Mouse (Mus musculus): ENCODE measurements around the gene Fam160a1. TPM values are rescaled to one million over a fixed set of nuclear protein-coding genes. Genes with fewer than 3 reads are reported as not detected.

Fam160a1 gene
- total RNA-seq, 2 experiments from 2014 or later: 55.5 to 57.7 TPM

GRCm38 (mm10) chr3:85829047-85829446, 12.0 kb upstream of the Fam160a1 start:
- intact Hi-C loops (cut with DNase I): no loop called here
- peak in 1 of 2 experiments; percentile 25 for DNase-seq

DNA sequence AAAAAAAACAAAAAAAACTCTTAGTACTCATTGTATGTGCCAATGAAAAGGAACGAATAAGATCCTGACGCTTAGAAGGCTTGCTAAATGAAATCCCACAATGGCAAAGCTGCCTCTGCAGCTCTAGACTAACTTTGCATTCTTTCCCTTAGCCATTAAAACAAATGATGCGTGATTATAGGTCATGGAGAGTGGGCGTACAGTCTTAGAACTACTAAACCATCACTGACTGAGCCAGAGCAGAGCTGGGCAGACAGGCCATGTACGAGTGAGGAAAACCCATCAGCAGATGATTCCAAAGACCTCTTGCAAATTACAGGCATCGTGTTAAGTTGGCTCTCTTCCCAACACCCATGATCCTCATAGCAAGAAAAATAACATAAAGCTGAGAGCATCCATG, 10.7 kb upstream of the Fam160a1 start:
- intact Hi-C loops (cut with DNase I): no loop called here

DNA sequence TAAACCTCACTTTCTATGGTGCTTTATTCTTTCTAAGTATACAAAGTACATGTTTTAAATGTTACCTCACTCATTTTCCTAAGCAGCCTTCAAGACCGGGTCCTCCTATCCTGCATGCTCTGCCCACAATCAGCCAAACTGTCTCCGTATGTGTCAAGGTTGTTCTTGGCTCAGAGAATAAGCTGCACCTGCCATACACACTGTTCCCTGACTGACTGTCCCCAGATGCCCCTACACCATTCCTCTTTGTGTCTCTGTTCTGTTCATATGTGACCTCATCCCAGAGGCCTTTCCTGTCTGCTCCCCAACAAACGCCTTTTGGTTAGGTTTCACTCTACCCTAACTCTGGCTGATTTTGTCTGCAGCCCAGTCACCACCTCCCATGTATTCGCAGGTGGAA, 10.2 kb upstream of the Fam160a1 start:
- DNase-seq: no peak
- intact Hi-C loops (cut with DNase I): no loop called here

More for the DNA sequence above, 10.7 kb upstream of the Fam160a1 start:
- no peak for DNase-seq

- DNase-seq: no peak
- intact Hi-C loops (cut with DNase I): no loop called here
Measured at GRCm38 (mm10) chr3:85820839-85821548, 3.9 kb upstream of the Fam160a1 start.

GRCm38 (mm10) chr3:85819319-85819718, 2.2 kb upstream of the Fam160a1 start:
- intact Hi-C loops (cut with DNase I): no loop called here
- no peak for DNase-seq

DNA sequence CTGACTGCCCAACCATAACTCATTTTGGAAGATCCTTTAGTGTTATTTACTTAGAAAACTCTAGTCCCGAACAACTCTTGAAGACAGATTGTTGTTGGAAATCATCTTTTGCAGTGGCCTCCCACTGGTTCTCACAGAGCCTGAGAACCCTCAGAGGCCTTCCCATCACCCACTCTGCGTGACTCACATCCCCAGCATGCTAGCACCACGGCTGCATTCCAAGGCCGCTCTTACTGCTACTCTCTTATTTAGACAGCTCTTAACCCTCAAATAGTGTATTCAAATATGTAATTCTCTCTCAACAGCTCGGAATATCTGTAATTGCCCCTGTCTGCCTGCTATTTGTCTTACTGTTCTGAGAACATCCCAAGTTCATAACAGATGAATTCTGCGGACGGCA, 2.9 kb downstream of the Fam160a1 start:
- DNase-seq: no peak
- intact Hi-C loops (cut with DNase I): no loop called here

DNA sequence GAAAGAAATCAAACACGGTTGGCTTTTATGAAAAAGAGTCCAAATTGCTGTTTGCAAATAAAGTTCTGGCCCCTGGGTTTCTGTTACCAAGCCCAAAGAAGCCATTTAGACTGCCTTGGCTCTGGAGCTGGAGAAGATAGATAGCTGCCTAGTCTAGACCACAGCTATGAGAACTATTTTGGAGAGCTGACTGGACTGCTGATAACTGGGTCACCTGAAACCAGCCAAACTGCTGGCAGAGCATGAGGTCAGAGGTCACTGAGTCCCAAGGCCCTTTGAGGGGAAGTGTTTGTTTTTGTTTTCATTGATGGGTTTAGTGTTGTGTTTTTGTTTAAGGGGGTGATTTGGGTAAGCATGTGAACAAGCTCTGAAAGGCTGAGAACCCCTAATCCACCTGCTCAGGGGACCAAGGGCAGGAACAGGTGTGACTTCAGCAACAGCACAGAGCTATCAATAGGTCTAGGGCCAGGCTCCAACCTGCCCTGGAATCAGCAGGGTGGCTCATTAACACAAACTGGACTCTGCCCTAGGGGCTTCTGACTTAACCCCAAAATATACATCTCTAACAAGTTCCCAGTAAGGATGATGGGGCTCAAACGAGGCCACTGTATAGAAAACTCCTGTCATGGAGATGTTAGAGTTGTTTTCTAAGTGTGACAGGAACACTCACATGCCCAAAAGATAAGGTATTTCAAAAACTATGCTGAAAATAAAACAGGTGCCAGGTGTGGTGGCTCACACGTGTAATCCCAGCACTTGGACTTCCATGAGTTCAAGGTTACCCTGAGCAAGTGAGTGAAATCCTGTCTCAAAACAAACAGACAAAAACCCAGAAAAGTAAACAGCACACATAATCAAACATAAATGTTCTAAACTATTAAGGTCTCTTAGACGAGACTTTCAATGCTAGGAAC, 3.7 kb downstream of the Fam160a1 start:
- DNase-seq: no peak
- intact Hi-C loops (cut with DNase I): no loop called here

DNA sequence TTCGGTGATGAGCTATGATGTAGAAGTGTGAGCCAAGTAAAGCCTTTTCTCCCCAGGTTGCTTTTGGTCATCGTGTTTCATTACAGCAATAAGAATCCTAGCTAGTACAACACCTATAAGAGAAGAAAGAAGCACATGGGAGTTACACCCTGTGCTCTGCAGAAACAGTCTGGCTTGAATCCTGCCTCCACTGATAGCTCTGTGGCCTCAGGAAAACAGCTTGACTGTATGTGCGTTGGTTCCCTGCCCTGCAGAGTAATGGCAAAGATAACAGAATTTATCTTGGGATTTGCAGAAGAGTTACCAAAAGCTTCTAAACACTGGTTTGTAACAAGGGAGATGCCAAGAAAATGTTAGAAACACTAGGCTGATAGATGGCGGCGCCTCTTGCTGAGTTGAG, 5.1 kb downstream of the Fam160a1 start:
- no peak for DNase-seq
- intact Hi-C loops (cut with DNase I): no loop called here

DNA sequence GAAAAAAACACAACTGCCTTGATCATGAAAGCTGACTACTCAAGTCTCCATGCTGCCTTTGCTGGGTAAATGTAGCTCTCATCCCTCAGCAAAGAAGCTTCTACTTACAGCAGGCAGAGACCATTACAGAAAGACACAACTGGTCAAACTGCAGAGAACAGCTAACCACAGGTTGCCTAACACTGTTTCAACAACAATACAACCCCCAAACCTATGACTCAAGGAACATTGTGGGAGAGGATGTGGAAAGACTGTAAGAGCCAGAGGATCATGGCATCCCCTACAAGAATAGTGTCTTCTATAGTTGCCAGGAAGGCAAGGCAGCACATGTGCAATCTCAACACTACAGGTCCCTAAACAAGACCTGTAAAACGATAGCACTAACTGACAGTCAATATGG, 23.9 kb downstream of the Fam160a1 start:
- no peak for DNase-seq
- intact Hi-C loops (cut with DNase I): no loop called here

DNA sequence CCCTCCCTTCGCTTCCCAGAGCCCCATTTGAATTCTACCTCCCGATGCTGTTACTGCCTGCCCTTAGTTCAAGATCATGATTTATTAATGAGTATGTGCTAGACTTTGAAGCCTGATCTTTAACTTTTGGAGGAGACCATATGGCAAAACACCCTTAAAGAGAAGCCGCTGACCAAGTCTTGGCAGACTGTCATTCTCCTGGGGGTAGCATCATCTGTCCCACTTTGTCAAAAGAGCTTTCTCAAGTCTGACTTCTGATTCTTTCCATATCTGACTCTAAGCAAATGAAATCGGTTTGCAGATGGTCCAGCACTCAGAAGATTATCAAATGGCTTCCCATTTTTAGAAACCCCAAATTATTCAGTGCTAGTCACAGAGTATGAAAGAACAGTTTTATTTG, 27.3 kb downstream of the Fam160a1 start:
- intact Hi-C loops (cut with DNase I): no loop called here
- no peak for DNase-seq

DNA sequence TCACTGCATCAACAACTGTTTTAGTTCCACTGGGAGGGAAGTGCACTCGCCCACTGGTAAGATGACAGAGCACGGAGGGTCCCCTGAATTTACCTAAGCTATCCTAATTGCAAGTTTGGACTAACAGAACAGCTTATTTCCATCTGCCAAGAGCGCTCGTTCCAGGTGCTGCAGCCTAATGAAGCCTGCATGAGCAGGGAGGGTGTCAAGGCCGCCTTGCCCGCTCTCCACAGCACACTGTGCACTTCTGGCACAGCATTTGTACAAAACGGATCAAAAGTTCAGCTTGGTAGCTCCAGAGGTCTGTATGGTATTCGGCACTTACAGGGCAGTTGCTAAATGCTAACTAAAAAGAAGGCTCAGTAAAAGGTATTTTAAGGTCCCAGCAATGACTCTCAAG, 30.6 kb downstream of the Fam160a1 start:
- DNase-seq: no peak
- intact Hi-C loops (cut with DNase I): no loop called here

DNA sequence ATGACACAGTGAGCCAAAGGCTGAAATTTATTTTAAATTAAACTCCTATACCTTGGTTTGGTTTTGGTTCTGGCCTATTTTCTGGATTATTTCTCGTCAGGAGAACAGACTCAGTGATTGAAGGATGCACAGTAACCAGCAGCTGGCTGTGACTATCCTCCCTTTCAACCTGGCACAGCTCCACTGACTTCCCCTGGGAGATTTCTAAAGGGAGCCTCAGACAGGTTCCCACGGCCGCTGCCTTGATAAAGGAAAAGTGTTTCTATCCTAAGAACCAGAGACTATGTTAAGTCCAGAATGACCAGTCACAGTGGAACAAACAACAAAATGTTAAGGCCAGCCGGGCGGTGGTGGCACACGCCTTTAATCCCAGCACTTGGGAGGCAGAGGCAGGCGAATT, 36.2 kb downstream of the Fam160a1 start:
- DNase-seq: no peak
- intact Hi-C loops (cut with DNase I): no loop called here

DNA sequence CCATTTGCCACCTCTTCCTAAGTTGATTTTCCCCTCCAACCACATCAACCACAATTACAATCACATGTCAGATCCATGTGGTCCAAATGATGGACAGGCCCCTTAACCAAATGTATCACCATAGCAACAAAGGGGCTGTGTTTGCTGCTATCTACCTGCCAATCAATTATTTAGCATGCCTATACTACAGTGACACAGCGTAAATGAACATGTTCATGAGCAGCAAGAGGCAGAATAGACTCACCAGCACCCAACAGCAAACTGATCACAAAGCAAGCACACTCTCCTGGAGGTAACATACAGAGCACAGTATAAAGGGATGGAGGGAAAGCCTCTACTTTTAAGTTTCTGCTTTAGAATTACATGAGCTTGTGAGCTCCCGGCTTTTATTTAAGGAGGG, 36.8 kb downstream of the Fam160a1 start:
- intact Hi-C loops (cut with DNase I): no loop called here

DNA sequence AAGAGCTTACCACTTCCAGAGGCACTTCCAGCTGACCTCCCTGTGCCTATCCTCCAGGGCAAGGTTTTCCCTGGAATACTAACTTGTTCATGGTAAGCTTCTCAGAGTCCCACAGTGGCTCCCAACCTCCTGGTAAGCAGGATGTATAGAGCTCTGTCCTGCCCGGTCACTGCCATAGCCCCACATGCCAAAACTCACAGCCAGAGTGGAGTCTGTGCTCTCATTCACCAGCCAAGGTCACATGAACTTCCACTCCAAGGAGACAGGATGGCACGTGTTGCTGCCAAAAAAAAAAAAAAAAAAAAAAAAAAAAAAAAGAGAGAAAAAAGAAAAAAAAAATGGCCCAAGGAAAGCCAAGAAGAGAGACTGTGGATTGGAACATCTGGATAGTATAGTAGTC, 39.2 kb downstream of the Fam160a1 start:
- intact Hi-C loops (cut with DNase I): no loop called here
- no peak for DNase-seq

More for the DNA sequence above, 36.8 kb downstream of the Fam160a1 start:
- DNase-seq: no peak

GRCm38 (mm10) chr3:85777356-85777755, 39.7 kb downstream of the Fam160a1 start:
- intact Hi-C loops (cut with DNase I): no loop called here
- no peak for DNase-seq

DNA sequence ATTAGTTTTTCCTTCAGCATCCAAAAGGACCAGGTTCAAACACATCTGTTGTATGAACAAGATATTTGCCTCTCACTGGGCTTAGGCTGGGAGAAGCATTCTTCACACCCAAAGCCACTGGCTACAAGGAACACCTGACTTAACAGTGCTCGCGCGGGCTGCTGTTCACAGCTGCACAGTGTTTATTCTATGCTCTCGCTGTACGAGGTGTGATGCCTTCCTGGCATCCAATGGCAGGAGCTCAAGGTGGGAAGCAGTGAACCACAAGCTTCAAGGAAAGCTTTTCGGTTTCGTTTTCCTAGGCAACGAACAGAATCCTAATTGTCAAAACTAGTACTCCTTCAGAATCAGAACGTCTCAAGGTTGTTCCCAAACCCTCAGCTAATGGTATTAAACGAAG, 40.4 kb downstream of the Fam160a1 start:
- no peak for DNase-seq
- intact Hi-C loops (cut with DNase I): no loop called here

- no peak for DNase-seq
- intact Hi-C loops (cut with DNase I): no loop called here
Measured at GRCm38 (mm10) chr3:85776126-85776525, 41.0 kb downstream of the Fam160a1 start.

DNA sequence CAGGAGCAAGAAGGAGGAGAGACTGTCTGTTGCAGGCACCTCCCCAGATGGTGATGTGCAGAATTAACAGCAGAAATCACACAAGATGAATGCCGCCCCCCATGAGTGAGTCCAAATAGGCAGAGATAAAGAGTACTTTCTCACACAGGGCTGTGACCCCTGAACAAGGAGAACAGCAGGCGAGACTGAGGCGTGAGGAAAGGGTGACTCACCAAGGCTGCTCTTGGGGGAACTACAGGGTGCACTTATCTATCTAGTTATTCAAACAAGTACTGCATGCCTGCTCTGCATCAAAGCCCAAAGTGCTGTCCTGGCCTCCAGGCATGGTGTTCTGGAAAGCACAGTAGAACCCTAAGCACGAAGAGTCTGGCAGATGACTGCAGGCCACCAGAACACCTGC, 43.2 kb downstream of the Fam160a1 start:
- DNase-seq: no peak
- intact Hi-C loops (cut with DNase I): no loop called here

DNA sequence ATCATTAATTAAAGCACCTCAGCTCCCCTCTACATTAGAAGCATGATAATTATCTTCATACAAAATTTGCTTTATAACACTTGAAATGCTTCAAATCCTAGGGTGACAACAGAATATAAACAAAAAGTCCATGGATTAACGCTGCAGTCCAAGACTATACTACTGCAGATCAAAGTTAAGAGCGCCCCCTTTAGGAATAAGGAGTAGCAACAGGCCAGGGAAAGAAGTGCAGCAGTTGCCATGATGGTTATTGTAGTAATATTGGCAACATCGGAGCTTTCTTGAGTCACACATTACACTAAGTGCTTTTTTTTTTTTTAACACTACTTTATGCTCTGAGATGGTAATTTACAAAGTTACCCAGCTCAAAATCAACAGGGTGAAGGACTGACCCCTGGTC, 43.7 kb downstream of the Fam160a1 start:
- DNase-seq: no peak
- intact Hi-C loops (cut with DNase I): no loop called here

GRCm38 (mm10) chr3:85764937-85765337, 52.2 kb downstream of the Fam160a1 start:
- intact Hi-C loops (cut with DNase I): no loop called here
- no peak for DNase-seq

- no peak for DNase-seq
- intact Hi-C loops (cut with DNase I): no loop called here
Measured at GRCm38 (mm10) chr3:85764008-85764834, 52.9 kb downstream of the Fam160a1 start.

Data from gastrocnemius, postnatal 36 days (tissue).